Mouse (Mus musculus): ENCODE measurements around the gene Arnt2.

The Arnt2 gene

GRCm38 (mm10) chr7:84343160-84343559 lies 66.8 kb downstream of the Arnt2 start:
- no peak for ATAC-seq (ENCODE audit: low TSS enrichment)

DNA sequence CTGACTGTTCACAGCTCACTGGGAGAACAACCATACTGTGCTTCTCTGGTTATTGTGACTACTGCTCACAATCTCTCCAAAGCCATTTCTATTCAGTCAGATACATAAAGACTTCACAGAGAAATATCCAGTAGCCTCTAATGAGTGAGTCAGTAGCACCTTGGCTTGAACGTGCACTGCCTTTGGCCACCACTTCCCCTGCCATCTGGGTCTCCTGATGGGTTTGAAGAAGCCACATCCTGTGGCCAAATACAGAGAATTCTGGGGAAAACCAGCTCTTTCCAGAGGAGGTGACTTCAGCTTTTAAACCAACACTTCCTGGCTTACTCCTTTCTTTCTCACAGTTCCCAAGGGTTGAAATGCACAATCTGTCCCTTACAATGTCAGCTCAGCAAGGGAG lies 69.0 kb downstream of the Arnt2 start:
- ATAC-seq (ENCODE audit: low TSS enrichment) = no peak

DNA sequence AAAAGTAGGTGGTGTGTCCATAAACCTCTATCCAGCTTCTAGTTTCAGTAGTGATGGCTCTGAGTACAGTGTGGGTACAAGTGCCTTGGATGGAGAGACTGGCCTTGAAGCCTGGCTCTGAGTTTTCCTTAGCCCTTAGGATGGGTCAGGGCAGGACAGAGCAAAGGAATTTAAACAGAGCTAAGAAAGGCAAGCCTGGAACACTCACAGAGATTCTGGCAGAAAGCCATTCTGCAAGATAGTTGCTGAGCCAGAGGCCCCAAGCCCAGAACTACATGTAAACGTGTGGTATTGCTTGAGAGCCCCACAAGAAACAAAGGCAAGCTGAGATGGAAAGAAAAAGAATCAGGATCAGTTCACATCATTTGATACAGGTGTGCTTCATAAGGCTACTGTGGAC lies 70.8 kb downstream of the Arnt2 start:
- ATAC-seq (ENCODE audit: low TSS enrichment) = peak; percentile 22; the same call in 1 of the 2 replicates

- no peak for ATAC-seq (ENCODE audit: low TSS enrichment)
These were observed 72.2 kb downstream of the Arnt2 start for GRCm38 (mm10) chr7:84337768-84338167.

- ATAC-seq (ENCODE audit: low TSS enrichment) = no peak
These were observed 73.1 kb downstream of the Arnt2 start for GRCm38 (mm10) chr7:84336907-84337306.

GRCm38 (mm10) chr7:84336580-84336886 lies 73.4 kb downstream of the Arnt2 start:
- no peak for ATAC-seq (ENCODE audit: low TSS enrichment)

DNA sequence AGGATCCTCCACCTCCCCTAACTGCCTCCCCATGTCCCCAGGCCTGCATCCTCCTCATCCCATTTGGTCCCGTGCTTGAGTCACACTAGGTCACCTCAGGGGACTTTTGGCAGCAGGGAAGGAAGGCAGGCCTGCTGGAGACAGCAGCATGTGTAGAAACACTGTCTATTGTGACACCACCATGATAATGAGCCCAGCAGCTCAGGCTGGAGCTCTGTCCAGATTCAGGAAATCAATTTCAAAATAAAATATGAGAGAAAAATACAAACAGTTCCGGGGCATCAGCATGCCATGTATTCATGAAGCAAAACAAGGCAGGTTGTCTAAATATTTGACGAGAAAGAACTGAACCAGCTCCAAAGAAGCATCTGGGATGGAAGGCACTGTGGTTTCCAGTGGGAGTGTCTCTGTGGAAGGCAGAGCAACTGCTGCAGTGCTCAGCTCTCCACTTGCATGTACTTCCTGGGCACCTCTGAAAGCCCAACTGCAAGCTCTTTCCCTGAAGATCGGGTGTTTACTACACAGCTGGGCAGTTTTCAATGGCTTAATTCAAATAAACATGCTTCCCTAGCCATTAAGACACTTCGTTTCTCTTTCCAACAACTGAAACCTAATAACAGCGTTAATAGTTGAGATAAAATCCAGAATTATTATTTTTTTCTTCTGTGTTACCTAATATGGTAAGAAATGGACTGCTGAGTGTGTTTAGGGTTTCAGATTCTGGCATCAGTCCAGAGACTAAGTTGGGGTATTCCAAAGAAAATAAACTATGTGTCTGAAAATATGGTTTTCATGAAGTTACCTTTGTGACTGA lies 74.0 kb downstream of the Arnt2 start:
- ATAC-seq (ENCODE audit: low TSS enrichment) = no peak

DNA sequence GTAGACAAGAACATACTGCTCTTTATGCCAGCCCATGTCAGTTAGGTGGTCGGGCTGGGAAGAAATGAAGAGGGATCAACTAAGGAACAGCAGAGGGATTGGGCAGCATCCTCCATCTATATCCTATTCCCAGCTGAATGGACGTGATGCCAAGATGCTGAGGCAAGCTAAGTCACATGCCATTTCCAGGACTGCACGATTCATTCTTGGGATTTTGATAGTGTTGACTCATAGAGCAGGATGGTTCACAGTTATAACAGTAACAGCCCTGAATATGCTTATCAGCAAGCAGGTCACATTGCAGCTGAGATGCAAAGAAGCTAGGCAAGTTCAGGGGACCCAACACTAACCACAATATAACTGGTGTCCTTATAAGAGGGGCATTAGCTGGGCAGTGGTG lies 76.0 kb downstream of the Arnt2 start:
- ATAC-seq (ENCODE audit: low TSS enrichment) = peak; percentile 45

GRCm38 (mm10) chr7:84332295-84333168 lies 77.4 kb downstream of the Arnt2 start:
- no peak for ATAC-seq (ENCODE audit: low TSS enrichment)

GRCm38 (mm10) chr7:84329174-84329583 lies 80.8 kb downstream of the Arnt2 start:
- no peak for ATAC-seq (ENCODE audit: low TSS enrichment)

GRCm38 (mm10) chr7:84328770-84329169 lies 81.2 kb downstream of the Arnt2 start:
- no peak for ATAC-seq (ENCODE audit: low TSS enrichment)

GRCm38 (mm10) chr7:84325570-84326328 lies 84.2 kb downstream of the Arnt2 start:
- ATAC-seq (ENCODE audit: low TSS enrichment) = no peak

DNA sequence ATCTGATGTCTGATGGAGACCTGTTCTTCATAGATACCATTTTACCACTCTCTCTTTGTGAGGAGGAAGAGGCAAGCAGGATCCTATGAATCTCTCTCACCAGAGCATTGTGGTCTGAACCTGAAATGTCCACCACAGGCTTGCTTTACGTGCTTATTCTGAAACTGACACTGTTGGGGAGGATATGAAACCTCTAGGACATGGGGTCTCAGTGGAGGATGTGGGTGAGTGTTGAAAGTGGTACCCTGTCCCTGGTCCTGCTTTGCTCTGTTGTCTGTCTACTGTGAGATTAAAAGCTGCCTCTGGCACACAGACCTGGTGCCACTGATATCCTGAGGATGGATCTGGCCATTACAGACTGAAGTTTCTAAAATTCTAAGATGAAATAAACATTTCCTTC lies 88.4 kb downstream of the Arnt2 start:
- no peak for ATAC-seq (ENCODE audit: low TSS enrichment)

- no peak for ATAC-seq (ENCODE audit: low TSS enrichment)
These were observed 94.5 kb downstream of the Arnt2 start for GRCm38 (mm10) chr7:84315353-84316003.

DNA sequence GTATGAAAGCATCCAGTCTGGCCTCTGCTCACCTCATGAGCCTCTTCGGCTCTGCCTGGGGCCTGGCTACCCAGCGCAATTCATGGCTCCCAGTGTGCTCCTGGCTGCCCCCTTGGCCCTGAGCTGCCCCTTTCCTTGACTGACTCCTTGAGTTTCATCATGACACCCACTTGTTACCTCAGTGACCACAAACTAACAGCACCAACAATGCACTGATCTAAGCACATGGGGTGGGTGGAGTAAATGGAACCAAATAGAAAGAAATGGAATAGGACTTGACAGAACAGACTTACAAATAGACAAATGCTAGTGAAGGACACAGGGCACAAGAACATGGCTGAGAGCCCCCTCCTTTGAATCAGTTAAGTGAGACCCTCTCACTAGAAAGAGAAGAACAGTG lies 95.2 kb downstream of the Arnt2 start:
- ATAC-seq (ENCODE audit: low TSS enrichment) = no peak

DNA sequence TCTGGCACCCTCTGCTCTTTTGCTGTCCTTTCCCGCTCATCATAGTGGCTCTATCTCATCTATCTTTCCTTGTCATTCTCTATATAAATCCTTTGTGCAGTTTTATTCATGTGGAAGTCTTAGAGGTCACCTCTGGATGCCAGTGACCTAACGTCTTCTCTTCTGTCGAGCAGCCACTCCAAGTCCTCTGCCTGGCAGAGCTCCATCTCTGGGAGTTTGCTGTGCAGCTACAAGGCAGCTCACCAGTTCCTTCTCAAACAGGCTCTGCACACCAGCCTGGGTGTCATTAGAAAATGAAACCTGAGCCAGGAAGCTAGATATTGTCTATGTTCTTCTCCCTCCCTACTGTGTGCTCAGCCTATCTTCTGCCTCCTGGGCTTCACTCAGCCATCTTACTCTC lies 98.4 kb downstream of the Arnt2 start:
- ATAC-seq (ENCODE audit: low TSS enrichment) = no peak

DNA sequence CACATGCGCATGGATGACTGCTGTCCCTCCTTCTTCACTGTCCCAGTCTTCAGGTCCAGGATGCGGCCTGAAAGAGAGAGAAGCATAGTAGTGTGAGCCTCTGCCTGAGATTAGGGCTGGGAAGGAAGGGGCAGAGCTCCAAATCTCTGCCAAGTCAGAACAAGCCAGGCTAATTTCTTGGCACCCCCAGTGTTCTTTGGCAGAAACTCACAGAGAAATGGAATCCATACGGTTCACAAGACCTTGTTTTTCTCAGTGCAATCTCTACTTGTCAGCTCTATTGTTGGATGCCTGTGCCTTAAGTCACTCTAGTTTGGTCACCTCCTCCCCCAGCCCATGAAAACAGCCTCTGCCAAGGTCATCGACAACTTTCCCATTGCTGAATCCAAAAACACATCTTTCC lies 99.1 kb downstream of the Arnt2 start:
- ATAC-seq (ENCODE audit: low TSS enrichment) = no peak

- peak; percentile 56; the same call in 1 of the 2 replicates for ATAC-seq (ENCODE audit: low TSS enrichment)
These were observed 102.5 kb downstream of the Arnt2 start for GRCm38 (mm10) chr7:84307329-84307925.

DNA sequence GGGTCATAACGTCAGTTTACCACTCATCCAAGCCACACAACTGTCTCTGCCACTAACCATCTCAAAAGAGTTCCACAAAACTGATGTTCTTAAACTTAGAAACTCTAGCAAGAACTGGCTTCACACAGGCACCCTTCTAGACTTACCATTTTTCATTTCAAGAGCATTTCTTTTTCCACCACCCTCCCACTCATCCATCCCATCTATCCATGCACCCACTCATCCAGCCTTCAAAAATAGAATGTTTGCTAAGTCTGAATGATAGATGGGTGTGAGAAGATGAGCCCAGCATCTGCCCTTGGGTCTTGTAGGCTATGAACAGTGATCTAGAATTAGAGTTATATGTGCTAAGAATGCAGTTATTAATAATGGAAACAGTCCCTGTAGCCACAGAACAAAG lies 109.7 kb downstream of the Arnt2 start:
- peak; percentile 69 for ATAC-seq (ENCODE audit: low TSS enrichment)

DNA sequence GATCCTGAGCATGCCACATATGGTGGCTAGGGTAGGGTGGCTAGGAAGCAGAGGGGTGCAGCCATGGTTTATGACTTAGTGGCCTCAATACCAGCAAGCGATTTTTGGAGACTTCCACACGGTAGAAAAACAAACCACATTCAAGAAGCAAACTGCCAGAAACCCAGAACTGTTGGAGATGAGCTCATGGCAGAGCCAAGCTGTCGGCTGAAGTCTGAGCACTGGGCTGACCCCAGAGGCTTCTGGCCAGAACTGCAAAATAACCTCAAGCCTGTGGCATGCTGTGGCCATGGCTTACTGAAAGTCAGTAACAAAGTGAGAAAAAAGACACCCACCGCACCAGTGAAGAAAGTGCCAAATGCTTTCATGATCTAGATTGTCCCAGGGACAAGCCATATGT lies 110.4 kb downstream of the Arnt2 start:
- no peak for ATAC-seq (ENCODE audit: low TSS enrichment)

DNA sequence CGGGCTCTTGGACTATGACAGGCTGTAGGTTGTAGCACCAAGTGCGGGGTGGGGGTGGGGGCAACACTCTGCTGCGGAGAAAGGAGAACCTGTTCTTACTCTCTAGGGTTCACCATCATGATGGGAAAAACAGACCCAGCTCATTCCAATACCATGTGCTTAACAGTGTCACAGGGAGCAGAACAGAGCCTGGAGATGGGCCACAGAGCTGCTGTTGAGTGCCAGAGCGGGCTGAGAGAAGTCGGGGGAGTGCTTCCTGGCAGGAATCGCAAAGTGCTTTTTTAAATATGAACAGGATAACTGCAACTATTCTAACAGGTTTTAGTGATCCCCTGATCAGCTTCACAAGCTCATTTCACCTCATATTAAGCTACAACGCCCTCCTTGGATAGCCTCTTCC lies 116.9 kb downstream of the Arnt2 start:
- peak; percentile 79 for ATAC-seq (ENCODE audit: low TSS enrichment)

DNA sequence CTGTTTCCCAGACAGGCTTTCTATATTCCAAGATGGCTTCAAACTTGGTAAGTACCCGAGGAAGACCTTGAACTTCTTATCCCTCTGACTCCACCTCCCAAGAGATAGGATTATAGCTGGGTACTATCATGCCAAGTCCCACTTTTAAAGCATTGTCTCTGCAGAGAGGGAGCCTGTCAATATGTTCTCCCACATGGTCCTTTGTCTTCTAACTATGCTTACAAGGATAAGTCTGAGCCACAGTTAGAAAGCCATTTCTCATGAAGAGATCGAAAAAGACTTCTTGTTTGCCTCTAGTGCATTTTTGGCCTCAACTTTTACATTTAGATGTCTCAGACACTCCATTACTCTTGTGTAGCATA lies 122.8 kb downstream of the Arnt2 start:
- no peak for ATAC-seq (ENCODE audit: low TSS enrichment)
